Mouse (Mus musculus) heart, postnatal 0 days (tissue): ENCODE measurements around the gene Kbtbd6. TPM values are rescaled to one million over a fixed set of nuclear protein-coding genes. Genes with fewer than 3 reads are reported as not detected.
"Not testable (repeated sequence)": the region's sequence is repeated elsewhere in the genome, so short reads cannot be mapped to it uniquely, and the experiment has no call there.

ENCODE experiments used
- ATAC-seq: fragments of 200-750 bp; cut with Nextera tagmentation; 2 replicates; pipeline ENCODE4 v1.8.0; 2017; ENCODE audit warnings: low read depth, moderate number of reproducible peaks, moderate library complexity; ENCODE audit not compliant: insufficient read depth
- DNase-seq: peaks from one replicate; pipeline ENCODE4 v3.0.0-alpha.2; 2016; ENCODE audit warnings: low spot score
- H3K27ac ChIP-seq: fragments of 300-500 bp; sonication (generic); 2 replicates; pipeline ENCODE4 v1.5.1; 2014; ENCODE audit warnings: low read depth, mild to moderate bottlenecking
- H3K27me3 ChIP-seq: fragments of 300-500 bp; sonication (generic); 2 replicates; pipeline ENCODE4 v1.6.1; 2014; ENCODE audit warnings: low read length, mixed read lengths; ENCODE audit not compliant: control insufficient read depth, insufficient read depth
- H3K36me3 ChIP-seq: fragments of 300-500 bp; sonication (generic); replicated peaks from 2 replicates; pipeline ENCODE4 v1.6.1; 2014; ENCODE audit warnings: low read length, mixed read lengths; ENCODE audit not compliant: control insufficient read depth, insufficient read depth
- H3K4me1 ChIP-seq: fragments of 300-500 bp; sonication (generic); 2 replicates; pipeline ENCODE4 v1.6.1; 2014; ENCODE audit warnings: antibody characterized with exemption; ENCODE audit not compliant: control insufficient read depth, insufficient read depth
- H3K4me2 ChIP-seq: fragments of 300-500 bp; sonication (generic); 2 replicates; pipeline ENCODE4 v1.6.1; 2014; ENCODE audit warnings: low read depth, mild to moderate bottlenecking, low read length, moderate library complexity
- H3K4me3 ChIP-seq: fragments of 300-500 bp; sonication (generic); 2 replicates; pipeline ENCODE4 v1.5.1; 2014; ENCODE audit warnings: low read depth, low read length
- H3K9ac ChIP-seq: fragments of 300-500 bp; sonication (generic); replicated peaks from 2 replicates; pipeline ENCODE4 v1.6.1; 2014; ENCODE audit warnings: low read depth, low read length, mixed read lengths
- H3K9me3 ChIP-seq: fragments of 300-500 bp; sonication (generic); replicated peaks from 2 replicates; pipeline ENCODE4 v1.6.1; 2016; ENCODE audit warnings: low read length; ENCODE audit not compliant: control insufficient read depth
- CTCF ChIP-seq: IDR thresholded peaks from 2 replicates; pipeline ENCODE4 v1.5.1; 2016; ENCODE audit warnings: antibody characterized with exemption, control low read depth, low read depth
- EP300 ChIP-seq: IDR thresholded peaks from 2 replicates; pipeline ENCODE4 v1.6.1; 2016; ENCODE audit warnings: antibody characterized with exemption, low read depth
- WGBS: fragments of 180-500 bp; shearing (Covaris S2); extraction: QIAGEN DNeasy Blood & Tissue Kit; methylation state at CpG from one replicate; pipeline ENCODE4 v1.1.7; 2014; 5-methylcytosine and 5-hydroxymethylcytosine counted together
- polyA plus RNA-seq: library from polyadenylated mRNA; unstranded; fragments of >200 nt; fragmentation: Nextera tagmentation; extraction: Ambion mirVana; gene quantifications from 2 replicates; pipeline ENCODE4 v1.2.1, GENCODE M21; 2015
- total RNA-seq: library from RNA; depleted of rRNA; stranded (reverse); fragments of >200 nt; gene quantifications from 2 replicates; pipeline ENCODE4 v1.2.3, GENCODE M21; 2014; ENCODE audit warnings: low replicate concordance

Gene Kbtbd6
- total and polyA plus RNA-seq, 2 experiments from 2014 or later, result 0.23 to 0.48 TPM

DNA sequence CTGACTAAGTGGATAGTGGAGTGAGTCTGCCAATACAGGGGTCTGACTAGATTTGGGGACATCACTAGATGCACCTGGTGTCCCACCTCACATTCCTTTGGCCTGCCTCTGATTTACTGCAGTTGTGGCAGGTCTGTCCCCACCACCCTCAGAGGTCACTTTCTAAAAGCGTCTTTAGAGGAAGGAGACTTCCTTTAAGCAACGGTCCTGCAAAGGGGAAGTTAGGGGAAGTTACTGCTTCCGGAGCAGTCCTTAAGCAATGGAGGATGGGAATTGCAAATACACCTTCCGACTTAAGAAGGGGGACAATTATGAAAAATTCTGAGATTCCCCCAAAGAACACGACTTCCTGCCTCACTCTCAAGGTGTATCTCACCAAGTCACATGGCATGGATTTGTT, 10.2 kb upstream of the Kbtbd6 start:
- H3K36me3 ChIP-seq, result no peaks in the 10 kb centered on the region
- ATAC-seq (no peak), DNase-seq (no peak)
- no peak overlapping the region for H3K4me3 ChIP-seq
- 66% methylated on average over 5 of the region's 5 CpGs for WGBS
- no peak for TF ChIP-seq CTCF
- no peak for TF ChIP-seq EP300
- no peaks in the 10 kb centered on the region for H3K27me3 ChIP-seq
- no peaks in the 10 kb centered on the region; the same call in 1 of the 2 replicates for H3K4me1 ChIP-seq
- H3K9ac ChIP-seq, result no peak overlapping the region
- no peak overlapping the region for H3K27ac ChIP-seq
- H3K4me2 ChIP-seq, result no peak overlapping the region
- no peaks in the 10 kb centered on the region for H3K9me3 ChIP-seq

GRCm38 (mm10) chr14:79444601-79445000, 7.0 kb upstream of the Kbtbd6 start:
- Histone ChIP-seq H3K4me2 (no peak overlapping the region), H3K4me1 (no peaks in the 10 kb centered on the region; the same call in 1 of the 2 replicates), H3K9ac (no peak overlapping the region), H3K4me3 (no peak overlapping the region), H3K27me3 (no peaks in the 10 kb centered on the region), H3K36me3 (no peaks in the 10 kb centered on the region), H3K9me3 (no peaks in the 10 kb centered on the region), H3K27ac (no peak overlapping the region)
- DNase-seq (no peak), ATAC-seq (no peak)
- no peak for TF ChIP-seq CTCF
- no peak for TF ChIP-seq EP300
- 82% methylated on average over 9 of the region's 9 CpGs for WGBS

DNA sequence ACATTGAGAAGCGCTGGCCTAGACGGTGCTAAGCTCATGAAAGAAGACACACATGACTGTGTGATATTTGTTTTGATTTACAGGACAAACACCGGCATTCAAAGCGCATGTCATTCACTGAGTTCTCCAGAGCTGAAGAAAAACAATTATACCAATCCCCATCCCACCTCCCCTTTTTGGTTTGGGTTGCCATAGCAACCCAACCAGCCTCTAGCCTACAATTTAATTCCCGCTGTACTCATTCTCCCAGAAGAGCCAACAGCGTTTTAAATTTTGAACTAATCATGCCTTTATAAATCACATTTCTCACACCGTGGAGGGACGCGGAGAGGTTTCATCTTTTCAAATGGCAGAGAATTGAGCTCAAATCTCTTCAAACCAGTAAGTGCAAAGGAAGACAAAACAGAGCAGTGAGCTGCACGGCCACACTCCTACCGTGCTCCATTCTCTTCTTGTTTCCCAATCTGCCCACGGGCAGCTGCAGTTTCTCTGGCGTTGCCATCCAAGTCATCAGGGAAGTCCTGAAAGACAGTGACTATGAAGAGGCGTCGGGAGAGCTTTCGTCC, 6.5 kb upstream of the Kbtbd6 start:
- no peak overlapping the region for H3K4me3 ChIP-seq
- H3K4me2 ChIP-seq, result no peak overlapping the region
- H3K9ac ChIP-seq, result no peak overlapping the region
- no peak for TF ChIP-seq EP300
- TF ChIP-seq CTCF, result no peak
- no peaks in the 10 kb centered on the region; the same call in 1 of the 2 replicates for H3K4me1 ChIP-seq
- no peak for DNase-seq
- H3K9me3 ChIP-seq, result no peaks in the 10 kb centered on the region
- no peak overlapping the region for H3K27ac ChIP-seq
- ATAC-seq, result no peak
- H3K36me3 ChIP-seq, result no peaks in the 10 kb centered on the region
- no peaks in the 10 kb centered on the region for H3K27me3 ChIP-seq
- WGBS, result 78% methylated on average over 16 of the region's 16 CpGs

- not testable (repeated sequence) for DNase-seq, H3K9me3 ChIP-seq, H3K4me3 ChIP-seq, H3K36me3 ChIP-seq, ATAC-seq, H3K27me3 ChIP-seq, H3K9ac ChIP-seq, H3K4me2 ChIP-seq, H3K4me1 ChIP-seq, H3K27ac ChIP-seq
- 97% methylated on average over 6 of the region's 10 CpGs for WGBS
Measured at GRCm38 (mm10) chr14:79452591-79452934, 928 bp downstream of the Kbtbd6 start.

- H3K27me3 ChIP-seq, result no peaks in the 10 kb centered on the region
Measured at GRCm38 (mm10) chr14:79460401-79460800, 8.8 kb downstream of the Kbtbd6 start.

GRCm38 (mm10) chr14:79460988-79461387, 9.4 kb downstream of the Kbtbd6 start:
- H3K4me3 ChIP-seq, result no peak overlapping the region
- H3K27me3 ChIP-seq, result no peaks in the 10 kb centered on the region
- no peaks in the 10 kb centered on the region for H3K4me1 ChIP-seq
- H3K27ac ChIP-seq, result no peak overlapping the region
- DNase-seq (no peak), ATAC-seq (no peak)
- no peak for TF ChIP-seq CTCF
- TF ChIP-seq EP300, result no peak
- no peak overlapping the region for H3K9ac ChIP-seq
- H3K9me3 ChIP-seq, result no peaks in the 10 kb centered on the region
- H3K36me3 ChIP-seq, result peaks cover 53% of the 10 kb centered on the region
- 89% methylated on average over 4 of the region's 4 CpGs for WGBS
- no peak overlapping the region for H3K4me2 ChIP-seq

More at GRCm38 (mm10) chr14:79460401-79460800, 8.8 kb downstream of the Kbtbd6 start:
- Histone ChIP-seq H3K27ac (no peak overlapping the region), H3K4me3 (no peak overlapping the region), H3K9me3 (no peaks in the 10 kb centered on the region), H3K36me3 (peaks cover 47% of the 10 kb centered on the region), H3K4me1 (no peaks in the 10 kb centered on the region), H3K9ac (no peak overlapping the region), H3K4me2 (no peak overlapping the region)
- DNase-seq, result no peak
- ATAC-seq, result no peak
- no peak for TF ChIP-seq CTCF
- TF ChIP-seq EP300, result no peak
- 85% methylated on average over 1 of the region's 1 CpGs for WGBS
